Mouse (Mus musculus): ENCODE data around the gene 1700029I15Rik. TPM values are rescaled to one million over a fixed set of nuclear protein-coding genes. Genes with fewer than 3 reads are reported as not detected.

The 1700029I15Rik gene
- polyA plus RNA-seq, 1 experiment = 0.91 TPM

GRCm38 (mm10) chr2:92434375-92434745 is 52.0 kb downstream of the 1700029I15Rik start:
- Histone ChIP-seq H3K36me3 (ENCODE audit: control insufficient read depth, insufficient read depth) (no peaks in the 10 kb centered on the region), H3K27me3 (ENCODE audit: control insufficient read depth, insufficient read depth, insufficient read length) (peaks cover 3% of the 10 kb centered on the region), H3ac (ENCODE audit: control insufficient read depth, insufficient read length) (peak overlapping the region; percentile 44), H3K4me2 (ENCODE audit: low read depth) (peak overlapping the region; percentile 89), H3K79me2 (ENCODE audit: control insufficient read depth, insufficient read depth) (peaks cover 5% of the 10 kb centered on the region), H3K4me3 (peak overlapping the region; percentile 41)
- TF ChIP-seq MYOG (IDR thresholded peaks at IDR 0.05; ENCODE audit: control insufficient read depth in 1 of 3, insufficient read depth in 1 of 3, insufficient read length in 2 of 3, low read depth in 2 of 3) (no peak), CEBPB (IDR thresholded peaks at IDR 0.05; ENCODE audit: insufficient read depth, poor library complexity, severe bottlenecking) (peak; percentile 87)

GRCm38 (mm10) chr2:92435023-92435422 is 52.7 kb downstream of the 1700029I15Rik start:
- Histone ChIP-seq H3ac (ENCODE audit: control insufficient read depth, insufficient read length) (no peak overlapping the region), H3K4me2 (ENCODE audit: low read depth) (no peak overlapping the region), H3K79me2 (ENCODE audit: control insufficient read depth, insufficient read depth) (peaks cover 5% of the 10 kb centered on the region), H3K27me3 (ENCODE audit: control insufficient read depth, insufficient read depth, insufficient read length) (peaks cover 10% of the 10 kb centered on the region), H3K36me3 (ENCODE audit: control insufficient read depth, insufficient read depth) (no peaks in the 10 kb centered on the region), H3K4me3 (no peak overlapping the region)
- TF ChIP-seq TCF12 (IDR thresholded peaks at IDR 0.05; ENCODE audit: insufficient read depth, poor library complexity, severe bottlenecking) (no peak), TCF3 (IDR thresholded peaks at IDR 0.05; ENCODE audit: insufficient read length, low read depth) (no peak)

Other genes starting within 250 kb of the 1700029I15Rik start
- 44.1 TPM for gene Pex16, start 7.9 kb upstream of the 1700029I15Rik start, polyA plus RNA-seq (2012; fragmentation: generic; extraction: Trizol)
- gene Large2, start 7.7 kb upstream of the 1700029I15Rik start, polyA plus RNA-seq (2012; fragmentation: generic; extraction: Trizol) = 0.11 TPM
- 34.7 TPM for gene Mapk8ip1, start 18.7 kb downstream of the 1700029I15Rik start, polyA plus RNA-seq (2012; fragmentation: generic; extraction: Trizol)
- 9.3 TPM for gene Cry2, start 51.5 kb downstream of the 1700029I15Rik start, polyA plus RNA-seq (2012; fragmentation: generic; extraction: Trizol)
- gene Slc35c1, start 78.0 kb downstream of the 1700029I15Rik start, polyA plus RNA-seq (2012; fragmentation: generic; extraction: Trizol) = 13.8 TPM
- 8.6 TPM for gene Chst1, start 217.2 kb downstream of the 1700029I15Rik start, polyA plus RNA-seq (2012; fragmentation: generic; extraction: Trizol)

Data from myocyte (in vitro differentiated cells).